Mouse (Mus musculus) neural tube, embryonic 11.5 days (tissue): ENCODE measurements around the gene Sergef. TPM values are rescaled to one million over a fixed set of nuclear protein-coding genes. Genes with fewer than 3 reads are reported as not detected.

Experiments
- ATAC-seq: fragments of 200-750 bp; cut with Nextera tagmentation; 2 replicates; pipeline ENCODE4 v1.8.0; 2017; ENCODE audit warnings: moderate number of reproducible peaks, mild to moderate bottlenecking, moderate TSS enrichment, moderate library complexity; ENCODE audit not compliant: insufficient read depth, low FRiP score, low TSS enrichment
- DNase-seq: peaks from one replicate; pipeline ENCODE4 v3.0.0-alpha.2; 2015; ENCODE audit warnings: low spot score
- H3K27ac ChIP-seq: fragments of 300-500 bp; sonication (generic); 2 replicates; pipeline ENCODE4 v1.5.1; 2014; ENCODE audit warnings: low read depth, mild to moderate bottlenecking, low read length
- H3K27me3 ChIP-seq: fragments of 300-500 bp; sonication (generic); 2 replicates; pipeline ENCODE4 v1.6.1; 2014; ENCODE audit warnings: mild to moderate bottlenecking, low read length, mixed read lengths; ENCODE audit not compliant: control insufficient read depth, insufficient read depth
- H3K36me3 ChIP-seq: fragments of 300-500 bp; sonication (generic); 2 replicates; pipeline ENCODE4 v1.6.1; 2014; ENCODE audit warnings: mild to moderate bottlenecking, low read length, moderate library complexity, mixed read lengths; ENCODE audit not compliant: control insufficient read depth, insufficient read depth
- H3K4me1 ChIP-seq: fragments of 300-500 bp; sonication (generic); 2 replicates; pipeline ENCODE4 v1.6.1; 2014; ENCODE audit warnings: low read length, mixed read lengths; ENCODE audit not compliant: control insufficient read depth, insufficient read depth
- H3K4me2 ChIP-seq: fragments of 300-500 bp; sonication (generic); 2 replicates; pipeline ENCODE4 v1.6.1; 2014; ENCODE audit warnings: low read depth, mild to moderate bottlenecking, moderate library complexity
- H3K4me3 ChIP-seq: fragments of 300-500 bp; sonication (generic); 2 replicates; pipeline ENCODE4 v1.5.1; 2014; ENCODE audit warnings: low read depth, low read length
- H3K9ac ChIP-seq: fragments of 300-500 bp; sonication (generic); 2 replicates; pipeline ENCODE4 v1.6.1; 2014; ENCODE audit warnings: mild to moderate bottlenecking, low read length
- H3K9me3 ChIP-seq: fragments of 300-500 bp; sonication (generic); 2 replicates; pipeline ENCODE4 v1.6.1; 2016; ENCODE audit warnings: low read length; ENCODE audit not compliant: control insufficient read depth
- WGBS: fragments of 180-500 bp; shearing (Covaris S2); extraction: QIAGEN DNeasy Blood & Tissue Kit; methylation state at CpG from one replicate; pipeline ENCODE4 v1.1.7; 2014; 5-methylcytosine and 5-hydroxymethylcytosine counted together
- polyA plus RNA-seq: library from polyadenylated mRNA; unstranded; fragments of >200 nt; fragmentation: Nextera tagmentation; extraction: Ambion mirVana; gene quantifications from 2 replicates; pipeline ENCODE4 v1.2.1, GENCODE M21; 2014

The Sergef gene
- polyA plus RNA-seq, 1 experiment from 2014 or later: 13.5 TPM

- Histone ChIP-seq H3K9me3 (no peaks in the 10 kb centered on the region), H3K27me3 (no peaks in the 10 kb centered on the region)
- WGBS: 77% methylated on average over 5 of the region's 5 CpGs
These were observed 122.4 kb downstream of the Sergef start for GRCm38 (mm10) chr7:46517158-46517557.

GRCm38 (mm10) chr7:46515960-46516359, 123.6 kb downstream of the Sergef start:
- no peak for DNase-seq
- H3K4me3 ChIP-seq: no peak overlapping the region
- no peak overlapping the region for H3K9ac ChIP-seq
- H3K27ac ChIP-seq: no peak overlapping the region
- no peaks in the 10 kb centered on the region for H3K9me3 ChIP-seq
- WGBS: 75% methylated on average over 5 of the region's 5 CpGs
- no peak overlapping the region for H3K4me2 ChIP-seq
- no peaks in the 10 kb centered on the region for H3K4me1 ChIP-seq
- H3K36me3 ChIP-seq: no peaks in the 10 kb centered on the region
- no peak for ATAC-seq
- no peaks in the 10 kb centered on the region for H3K27me3 ChIP-seq

More at GRCm38 (mm10) chr7:46517158-46517557, 122.4 kb downstream of the Sergef start:
- ATAC-seq: no peak
- no peak for DNase-seq
- Histone ChIP-seq H3K4me2 (no peak overlapping the region), H3K36me3 (no peaks in the 10 kb centered on the region), H3K9ac (no peak overlapping the region), H3K27ac (no peak overlapping the region), H3K4me1 (no peaks in the 10 kb centered on the region), H3K4me3 (no peak overlapping the region)

- Histone ChIP-seq H3K4me2 (no peak overlapping the region), H3K27ac (no peak overlapping the region), H3K4me1 (peaks cover 2% of the 10 kb centered on the region; the same call in 1 of the 2 replicates), H3K4me3 (no peak overlapping the region), H3K9me3 (no peaks in the 10 kb centered on the region), H3K36me3 (no peaks in the 10 kb centered on the region), H3K9ac (no peak overlapping the region), H3K27me3 (no peaks in the 10 kb centered on the region)
- 93% methylated on average over 8 of the region's 8 CpGs for WGBS
- ATAC-seq (no peak), DNase-seq (no peak)
These were observed 124.6 kb downstream of the Sergef start for GRCm38 (mm10) chr7:46514981-46515380.

- WGBS: 85% methylated on average over 8 of the region's 8 CpGs
- Histone ChIP-seq H3K4me3 (no peak overlapping the region), H3K9ac (no peak overlapping the region), H3K4me1 (peaks cover 16% of the 10 kb centered on the region), H3K27ac (no peak overlapping the region), H3K27me3 (no peaks in the 10 kb centered on the region), H3K4me2 (no peak overlapping the region), H3K36me3 (no peaks in the 10 kb centered on the region), H3K9me3 (no peaks in the 10 kb centered on the region)
- DNase-seq: no peak
- ATAC-seq: no peak
These were observed 126.0 kb downstream of the Sergef start for GRCm38 (mm10) chr7:46513562-46513961.

GRCm38 (mm10) chr7:46512792-46513191, 126.8 kb downstream of the Sergef start:
- Histone ChIP-seq H3K27me3 (no peaks in the 10 kb centered on the region), H3K4me2 (no peak overlapping the region), H3K9ac (no peak overlapping the region), H3K9me3 (no peaks in the 10 kb centered on the region), H3K4me3 (no peak overlapping the region), H3K4me1 (peaks cover 16% of the 10 kb centered on the region), H3K27ac (no peak overlapping the region), H3K36me3 (no peaks in the 10 kb centered on the region)
- 67% methylated on average over 5 of the region's 5 CpGs for WGBS
- DNase-seq (no peak), ATAC-seq (no peak)

GRCm38 (mm10) chr7:46510806-46511205, 128.8 kb downstream of the Sergef start:
- Histone ChIP-seq H3K9ac (no peak overlapping the region), H3K27me3 (no peaks in the 10 kb centered on the region), H3K4me3 (no peak overlapping the region), H3K4me2 (no peak overlapping the region), H3K4me1 (peaks cover 16% of the 10 kb centered on the region), H3K9me3 (no peaks in the 10 kb centered on the region), H3K27ac (no peak overlapping the region), H3K36me3 (no peaks in the 10 kb centered on the region)
- 63% methylated on average over 2 of the region's 2 CpGs for WGBS
- DNase-seq (no peak), ATAC-seq (no peak)

GRCm38 (mm10) chr7:46509391-46510310, 130.0 kb downstream of the Sergef start:
- DNase-seq (peak; percentile 62), ATAC-seq (peak; percentile 83)
- Histone ChIP-seq H3K9me3 (no peaks in the 10 kb centered on the region), H3K36me3 (no peaks in the 10 kb centered on the region), H3K9ac (peak overlapping the region; percentile 10; the same call in 1 of the 2 replicates), H3K4me3 (no peak overlapping the region), H3K27ac (0 out of 2 replicates have a peak overlapping the region, but pooled peaks have one; percentile 27), H3K4me1 (peaks cover 16% of the 10 kb centered on the region), H3K4me2 (peak overlapping the region; percentile 39), H3K27me3 (no peaks in the 10 kb centered on the region)
- 37% methylated on average over 24 of the region's 24 CpGs for WGBS

GRCm38 (mm10) chr7:46508590-46509318, 130.9 kb downstream of the Sergef start:
- no peaks in the 10 kb centered on the region for H3K27me3 ChIP-seq
- H3K4me3 ChIP-seq: no peak overlapping the region
- peak; percentile 47 for DNase-seq
- 0 out of 2 replicates have a peak overlapping the region, but pooled peaks have one; percentile 36 for H3K27ac ChIP-seq
- no peaks in the 10 kb centered on the region for H3K36me3 ChIP-seq
- H3K9ac ChIP-seq: no peak overlapping the region
- H3K4me1 ChIP-seq: peaks cover 16% of the 10 kb centered on the region
- WGBS: 37% methylated on average over 12 of the region's 12 CpGs
- H3K4me2 ChIP-seq: peak overlapping the region; percentile 39; the same call in 1 of the 2 replicates
- no peaks in the 10 kb centered on the region for H3K9me3 ChIP-seq
- ATAC-seq: peak; percentile 32
